Mouse (Mus musculus) kidney, embryonic 15.5 days (tissue): ENCODE results near the gene Acmsd. TPM values are rescaled to one million over a fixed set of nuclear protein-coding genes. Genes with fewer than 3 reads are reported as not detected.

Experiments used
- ATAC-seq: fragments of 200-750 bp; cut with Nextera tagmentation; replicated peaks from 2 replicates; pipeline ENCODE4 v1.8.0; 2017; ENCODE audit warnings: moderate TSS enrichment; ENCODE audit not compliant: low FRiP score
- H3K27ac ChIP-seq: fragments of 300-500 bp; sonication (generic); 2 replicates; pipeline ENCODE4 v1.5.1; 2015; ENCODE audit warnings: mild to moderate bottlenecking, inconsistent platforms
- H3K27me3 ChIP-seq: fragments of 300-500 bp; sonication (generic); 2 replicates; pipeline ENCODE4 v1.6.1; 2015; ENCODE audit warnings: inconsistent platforms
- H3K36me3 ChIP-seq: fragments of 300-500 bp; sonication (generic); 2 replicates; pipeline ENCODE4 v1.6.1; 2015; ENCODE audit warnings: inconsistent platforms
- H3K4me1 ChIP-seq: fragments of 300-500 bp; sonication (generic); 2 replicates; pipeline ENCODE4 v1.6.1; 2015; ENCODE audit warnings: inconsistent platforms
- H3K4me2 ChIP-seq: fragments of 300-500 bp; sonication (generic); 2 replicates; pipeline ENCODE4 v1.6.1; 2015; ENCODE audit warnings: moderate library complexity, mild to moderate bottlenecking, inconsistent platforms
- H3K4me3 ChIP-seq: fragments of 300-500 bp; sonication (generic); replicated peaks from 2 replicates; pipeline ENCODE4 v1.5.1; 2015; ENCODE audit warnings: mild to moderate bottlenecking, inconsistent platforms
- H3K9ac ChIP-seq: fragments of 300-500 bp; sonication (generic); 2 replicates; pipeline ENCODE4 v1.6.1; 2015; ENCODE audit warnings: mild to moderate bottlenecking, inconsistent platforms
- H3K9me3 ChIP-seq: fragments of 300-500 bp; sonication (generic); replicated peaks from 2 replicates; pipeline ENCODE4 v1.6.1; 2016; ENCODE audit warnings: inconsistent platforms
- WGBS: fragments of 180-500 bp; shearing (Covaris S2); methylation state at CpG from one replicate; pipeline ENCODE4 v1.1.7; 2015; ENCODE audit warnings: mixed read lengths; 5-methylcytosine and 5-hydroxymethylcytosine counted together
- polyA plus RNA-seq: library from polyadenylated mRNA; unstranded; fragments of >200 nt; fragmentation: Nextera tagmentation; extraction: Ambion mirVana; gene quantifications from 2 replicates; pipeline ENCODE4 v1.2.1, GENCODE M21; 2015

The Acmsd gene
- polyA plus RNA-seq, 1 experiment from 2014 or later = 0.93 TPM

DNA sequence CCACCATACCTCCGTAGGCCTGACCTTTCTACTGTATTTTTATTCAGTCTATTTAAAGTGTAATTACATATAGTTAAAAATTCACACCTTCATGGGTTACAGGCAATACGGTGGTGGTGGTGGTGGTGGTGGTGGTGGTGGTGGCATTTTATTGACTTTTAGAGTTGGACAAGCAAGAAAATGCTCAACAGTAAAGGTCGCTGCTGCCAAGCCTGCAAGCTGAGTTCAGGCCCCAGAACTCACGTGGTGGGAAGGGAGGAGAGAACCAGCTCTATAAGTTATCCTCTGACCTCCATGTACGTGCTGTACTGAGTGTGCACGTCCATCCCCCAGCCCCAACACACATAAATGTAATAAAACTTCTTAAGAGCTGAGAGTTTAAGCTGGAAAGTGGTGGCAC is 87.2 kb downstream of the Acmsd start:
- ATAC-seq = no peak
- 75% methylated on average over 6 of the region's 6 CpGs for WGBS
- H3K9me3 ChIP-seq = no peaks in the 10 kb centered on the region
- H3K36me3 ChIP-seq = no peaks in the 10 kb centered on the region
- H3K4me2 ChIP-seq = no peak overlapping the region
- no peaks in the 10 kb centered on the region; the same call in 1 of the 2 replicates for H3K4me1 ChIP-seq
- H3K4me3 ChIP-seq = no peak overlapping the region
- no peaks in the 10 kb centered on the region for H3K27me3 ChIP-seq
- no peak overlapping the region for H3K9ac ChIP-seq
- no peak overlapping the region for H3K27ac ChIP-seq

Other genes with a start within 250 kb of the Acmsd start
- gene Tmem163, start 49.9 kb upstream of the Acmsd start, polyA plus RNA-seq = 0.61 and 0.73 TPM in 2 replicates
- 79.2 and 82.0 TPM in 2 replicates for gene Ccnt2, start 44.8 kb downstream of the Acmsd start, polyA plus RNA-seq
- gene Map3k19, start 125.6 kb downstream of the Acmsd start, polyA plus RNA-seq = not detected in 2 replicates
- 22.6 and 23.8 TPM in 2 replicates for gene Rab3gap1, start 139.4 kb downstream of the Acmsd start, polyA plus RNA-seq